Mouse (Mus musculus): ENCODE results near the gene Stx12. TPM values are rescaled to one million over a fixed set of nuclear protein-coding genes. Genes with fewer than 3 reads are reported as not detected.

Stx12 gene
- polyA plus RNA-seq, 1 experiment from 2014 or later, result 66.0 TPM

GRCm38 (mm10) chr4:132883561-132884063 lies 697 bp downstream of the Stx12 start:
- Histone ChIP-seq H3K4me3 (ENCODE audit: low read depth, low read length) (peak overlapping the region; percentile 86), H3K27me3 (ENCODE audit: control insufficient read depth, insufficient read depth, low read length) (no peaks in the 10 kb centered on the region), H3K9me3 (ENCODE audit: control insufficient read depth, low read depth, low read length) (no peaks in the 10 kb centered on the region), H3K4me2 (replicated peaks; ENCODE audit: low read depth, low read length) (peak overlapping the region; percentile 65), H3K27ac (ENCODE audit: low read length) (peak overlapping the region; percentile 66; the same call in 1 of the 2 replicates), H3K36me3 (ENCODE audit: control insufficient read depth, insufficient read depth, low read length) (peaks cover 7% of the 10 kb centered on the region; the same call in 1 of the 2 replicates), H3K9ac (replicated peaks; ENCODE audit: low read depth, low read length) (peak overlapping the region; percentile 93), H3K4me1 (ENCODE audit: control insufficient read depth, insufficient read depth, low read length) (peaks cover 9% of the 10 kb centered on the region; the same call in 1 of the 2 replicates)
- WGBS, result 2% methylated on average over 21 of the region's 21 CpGs
- ATAC-seq (ENCODE audit: insufficient number of reproducible peaks, insufficient read depth, low FRiP score, low read depth), result no peak; the same call in 1 of the 2 replicates

DNA sequence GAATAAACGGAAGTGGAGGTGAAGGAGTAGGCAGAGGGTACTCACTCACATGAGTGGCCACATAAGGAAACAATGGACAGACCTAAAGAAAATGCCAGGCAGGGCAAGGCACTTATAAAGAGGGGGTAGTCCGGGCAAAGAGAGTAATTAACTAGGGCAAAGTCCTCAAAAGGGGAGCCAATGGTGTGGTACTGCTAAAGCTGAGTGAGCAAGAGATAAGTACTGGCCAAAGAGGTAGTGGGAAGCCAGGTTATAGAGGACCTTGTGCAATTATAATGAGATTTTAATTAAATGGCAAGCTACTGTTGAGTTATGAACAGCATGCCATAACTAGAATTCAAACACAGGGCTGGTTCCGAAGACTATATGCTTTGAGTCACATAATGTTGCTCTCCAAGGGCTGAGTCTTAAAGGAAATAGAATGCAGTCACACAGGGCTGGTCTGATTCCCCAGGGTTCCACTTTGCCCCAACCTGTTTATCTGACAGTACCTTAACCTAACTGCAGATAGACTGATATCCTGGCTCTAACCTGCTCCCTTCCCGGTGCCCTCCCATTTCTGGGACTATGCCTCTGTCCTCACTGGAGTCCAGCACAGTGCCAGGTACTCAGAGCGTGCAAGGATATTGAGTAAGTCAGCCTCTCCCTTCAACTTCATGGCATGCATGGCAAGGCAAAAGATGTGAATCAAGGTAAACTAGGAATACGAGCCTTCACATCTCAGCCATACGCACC lies 9.8 kb downstream of the Stx12 start:
- ATAC-seq (ENCODE audit: insufficient number of reproducible peaks, insufficient read depth, low FRiP score, low read depth), result no peak
- Histone ChIP-seq H3K27me3 (ENCODE audit: control insufficient read depth, insufficient read depth, low read length) (no peaks in the 10 kb centered on the region), H3K4me1 (ENCODE audit: control insufficient read depth, insufficient read depth, low read length) (no peaks in the 10 kb centered on the region), H3K27ac (ENCODE audit: low read length) (no peak overlapping the region), H3K9ac (replicated peaks; ENCODE audit: low read depth, low read length) (no peak overlapping the region), H3K4me3 (ENCODE audit: low read depth, low read length) (no peak overlapping the region), H3K36me3 (ENCODE audit: control insufficient read depth, insufficient read depth, low read length) (peaks cover 14% of the 10 kb centered on the region), H3K4me2 (replicated peaks; ENCODE audit: low read depth, low read length) (no peak overlapping the region), H3K9me3 (ENCODE audit: control insufficient read depth, low read depth, low read length) (no peaks in the 10 kb centered on the region)
- whole genome bisulfite sequencing, result 91% methylated on average over 7 of the region's 7 CpGs

- H3K9ac ChIP-seq (replicated peaks; ENCODE audit: low read depth, low read length), result no peak overlapping the region
- WGBS, result 83% methylated on average over 11 of the region's 11 CpGs
- ATAC-seq (ENCODE audit: insufficient number of reproducible peaks, insufficient read depth, low FRiP score, low read depth), result no peak
These were observed 10.6 kb downstream of the Stx12 start for GRCm38 (mm10) chr4:132873481-132874362.

GRCm38 (mm10) chr4:132871116-132871515 lies 13.2 kb downstream of the Stx12 start:
- no peak overlapping the region for H3K27ac ChIP-seq (ENCODE audit: low read length)
- no peaks in the 10 kb centered on the region for H3K9me3 ChIP-seq (ENCODE audit: control insufficient read depth, low read depth, low read length)
- peaks cover 38% of the 10 kb centered on the region for H3K36me3 ChIP-seq (ENCODE audit: control insufficient read depth, insufficient read depth, low read length)
- no peaks in the 10 kb centered on the region for H3K4me1 ChIP-seq (ENCODE audit: control insufficient read depth, insufficient read depth, low read length)
- no peaks in the 10 kb centered on the region for H3K27me3 ChIP-seq (ENCODE audit: control insufficient read depth, insufficient read depth, low read length)
- H3K4me2 ChIP-seq (replicated peaks; ENCODE audit: low read depth, low read length), result no peak overlapping the region
- no peak for ATAC-seq (ENCODE audit: insufficient number of reproducible peaks, insufficient read depth, low FRiP score, low read depth)
- H3K4me3 ChIP-seq (ENCODE audit: low read depth, low read length), result no peak overlapping the region
- no peak overlapping the region for H3K9ac ChIP-seq (replicated peaks; ENCODE audit: low read depth, low read length)
- WGBS, result 88% methylated on average over 3 of the region's 3 CpGs

More at GRCm38 (mm10) chr4:132873481-132874362, 10.6 kb downstream of the Stx12 start:
- Histone ChIP-seq H3K4me2 (replicated peaks; ENCODE audit: low read depth, low read length) (no peak overlapping the region), H3K4me1 (ENCODE audit: control insufficient read depth, insufficient read depth, low read length) (no peaks in the 10 kb centered on the region), H3K9me3 (ENCODE audit: control insufficient read depth, low read depth, low read length) (no peaks in the 10 kb centered on the region), H3K36me3 (ENCODE audit: control insufficient read depth, insufficient read depth, low read length) (peaks cover 19% of the 10 kb centered on the region), H3K27me3 (ENCODE audit: control insufficient read depth, insufficient read depth, low read length) (no peaks in the 10 kb centered on the region), H3K4me3 (ENCODE audit: low read depth, low read length) (no peak overlapping the region), H3K27ac (ENCODE audit: low read length) (no peak overlapping the region)

- Histone ChIP-seq H3K9me3 (ENCODE audit: control insufficient read depth, low read depth, low read length) (no peaks in the 10 kb centered on the region), H3K27me3 (ENCODE audit: control insufficient read depth, insufficient read depth, low read length) (no peaks in the 10 kb centered on the region), H3K36me3 (ENCODE audit: control insufficient read depth, insufficient read depth, low read length) (peaks cover 62% of the 10 kb centered on the region), H3K9ac (replicated peaks; ENCODE audit: low read depth, low read length) (no peak overlapping the region), H3K4me3 (ENCODE audit: low read depth, low read length) (no peak overlapping the region), H3K4me1 (ENCODE audit: control insufficient read depth, insufficient read depth, low read length) (no peaks in the 10 kb centered on the region), H3K4me2 (replicated peaks; ENCODE audit: low read depth, low read length) (no peak overlapping the region), H3K27ac (ENCODE audit: low read length) (no peak overlapping the region)
- 92% methylated on average over 2 of the region's 2 CpGs for WGBS
- no peak for ATAC-seq (ENCODE audit: insufficient number of reproducible peaks, insufficient read depth, low FRiP score, low read depth)
These were observed 19.5 kb downstream of the Stx12 start for GRCm38 (mm10) chr4:132864856-132865255.

DNA sequence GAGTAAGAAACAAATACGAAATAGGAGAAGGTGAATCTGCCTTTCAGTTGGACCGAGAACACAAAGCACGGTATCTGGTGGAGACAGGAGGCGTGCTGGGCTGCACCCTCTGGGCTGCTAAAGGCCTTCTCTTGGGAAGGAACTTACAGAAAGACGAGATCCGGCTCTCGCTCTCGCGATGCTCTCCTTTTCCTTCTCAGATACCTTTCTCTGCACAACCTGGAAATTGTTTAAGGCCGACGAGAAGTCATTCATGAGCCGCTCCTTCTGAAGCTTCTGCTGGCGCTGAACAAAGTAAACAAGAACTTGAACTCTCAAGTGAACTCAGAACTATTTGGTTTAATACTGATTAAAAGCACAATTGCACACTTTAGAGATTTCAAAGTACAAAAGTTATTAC lies 21.3 kb downstream of the Stx12 start:
- WGBS, result 74% methylated on average over 13 of the region's 13 CpGs
- Histone ChIP-seq H3K4me1 (ENCODE audit: control insufficient read depth, insufficient read depth, low read length) (no peaks in the 10 kb centered on the region), H3K9me3 (ENCODE audit: control insufficient read depth, low read depth, low read length) (no peaks in the 10 kb centered on the region), H3K9ac (replicated peaks; ENCODE audit: low read depth, low read length) (no peak overlapping the region), H3K4me2 (replicated peaks; ENCODE audit: low read depth, low read length) (no peak overlapping the region), H3K27me3 (ENCODE audit: control insufficient read depth, insufficient read depth, low read length) (no peaks in the 10 kb centered on the region), H3K36me3 (ENCODE audit: control insufficient read depth, insufficient read depth, low read length) (peaks cover 67% of the 10 kb centered on the region), H3K4me3 (ENCODE audit: low read depth, low read length) (no peak overlapping the region), H3K27ac (ENCODE audit: low read length) (no peak overlapping the region)
- no peak for ATAC-seq (ENCODE audit: insufficient number of reproducible peaks, insufficient read depth, low FRiP score, low read depth)

DNA sequence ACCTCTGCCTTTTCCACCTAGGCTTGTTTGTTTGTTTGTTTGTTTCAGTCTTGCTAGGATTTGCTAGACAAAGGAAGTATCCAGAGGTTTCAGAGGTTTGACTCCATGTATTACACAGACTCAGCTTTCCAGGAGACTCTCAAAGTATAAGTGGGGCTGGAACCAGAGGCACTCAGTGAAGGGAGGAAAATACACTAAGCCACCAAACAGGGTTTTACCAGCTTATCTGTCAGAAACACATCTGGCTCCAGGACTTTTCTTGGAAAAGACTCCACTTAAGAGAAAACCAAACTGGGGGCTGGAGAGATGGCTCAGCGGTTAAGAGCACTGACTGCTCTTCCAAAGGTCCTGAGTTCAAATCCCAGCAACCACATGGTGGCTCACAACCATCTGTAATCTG lies 23.4 kb downstream of the Stx12 start:
- 100% methylated on average over 1 of the region's 1 CpGs for WGBS
- Histone ChIP-seq H3K36me3 (ENCODE audit: control insufficient read depth, insufficient read depth, low read length) (peaks cover 63% of the 10 kb centered on the region), H3K4me3 (ENCODE audit: low read depth, low read length) (no peak overlapping the region), H3K9ac (replicated peaks; ENCODE audit: low read depth, low read length) (no peak overlapping the region), H3K27ac (ENCODE audit: low read length) (no peak overlapping the region), H3K4me1 (ENCODE audit: control insufficient read depth, insufficient read depth, low read length) (no peaks in the 10 kb centered on the region), H3K27me3 (ENCODE audit: control insufficient read depth, insufficient read depth, low read length) (no peaks in the 10 kb centered on the region), H3K4me2 (replicated peaks; ENCODE audit: low read depth, low read length) (no peak overlapping the region), H3K9me3 (ENCODE audit: control insufficient read depth, low read depth, low read length) (no peaks in the 10 kb centered on the region)
- no peak for ATAC-seq (ENCODE audit: insufficient number of reproducible peaks, insufficient read depth, low FRiP score, low read depth)

- Histone ChIP-seq H3K9ac (replicated peaks; ENCODE audit: low read depth, low read length) (peak overlapping the region; percentile 89; the same call in 1 of the 2 replicates), H3K27me3 (ENCODE audit: control insufficient read depth, insufficient read depth, low read length) (no peaks in the 10 kb centered on the region), H3K9me3 (ENCODE audit: control insufficient read depth, low read depth, low read length) (no peaks in the 10 kb centered on the region), H3K4me2 (replicated peaks; ENCODE audit: low read depth, low read length) (peak overlapping the region; percentile 50), H3K4me3 (ENCODE audit: low read depth, low read length) (peak overlapping the region; percentile 93), H3K36me3 (ENCODE audit: control insufficient read depth, insufficient read depth, low read length) (peaks cover 16% of the 10 kb centered on the region), H3K4me1 (ENCODE audit: control insufficient read depth, insufficient read depth, low read length) (peaks cover 6% of the 10 kb centered on the region; the same call in 1 of the 2 replicates), H3K27ac (ENCODE audit: low read length) (peak overlapping the region; percentile 75; the same call in 1 of the 2 replicates)
- no peak for ATAC-seq (ENCODE audit: insufficient number of reproducible peaks, insufficient read depth, low FRiP score, low read depth)
- 73% methylated on average over 1 of the region's 1 CpGs for WGBS
These were observed 40.6 kb downstream of the Stx12 start for GRCm38 (mm10) chr4:132843705-132844071.

All from stomach, embryonic 14.5 days (tissue).